Mouse (Mus musculus): ENCODE results near the gene Trnp1. TPM values are rescaled to one million over a fixed set of nuclear protein-coding genes. Genes with fewer than 3 reads are reported as not detected.

Trnp1 gene
- total and polyA plus RNA-seq, 2 experiments from 2014 or later = 14.3 to 25.7 TPM

DNA sequence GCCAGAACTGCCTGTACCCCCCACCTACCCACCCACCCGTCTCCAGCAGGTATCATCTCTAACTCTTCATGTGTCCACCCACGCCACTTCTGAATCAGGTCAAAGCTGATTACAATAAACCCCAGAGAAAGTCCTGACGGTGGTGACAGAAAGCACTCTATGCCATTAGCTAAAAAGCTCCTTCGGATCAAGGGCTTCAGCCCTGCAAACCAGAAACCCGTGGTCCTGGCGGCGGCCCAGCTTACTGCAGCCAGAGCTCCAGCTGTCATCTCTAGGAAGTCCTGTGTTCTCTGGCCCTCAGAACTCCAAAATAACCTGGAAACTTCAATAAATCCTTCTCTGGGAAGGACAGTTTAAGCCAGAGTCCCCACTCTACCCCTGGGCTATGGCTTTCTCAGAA, 2.6 kb downstream of the Trnp1 start:
- Histone ChIP-seq H3K27me3 (ENCODE audit: insufficient read depth, low read length) (peaks cover 26% of the 10 kb centered on the region), H3K27ac (ENCODE audit: low read depth, low read length) (no peak overlapping the region), H3K4me2 (ENCODE audit: low read depth) (peak overlapping the region; percentile 98; the same call in 1 of the 2 replicates), H3K9me3 (ENCODE audit: low read length) (no peaks in the 10 kb centered on the region), H3K4me3 (ENCODE audit: low read depth, low read length) (no peak overlapping the region), H3K9ac (no peak overlapping the region), H3K36me3 (ENCODE audit: insufficient read depth) (0 out of 2 replicates have a peak, but pooled peaks cover 5% of the 10 kb centered on the region), H3K4me1 (ENCODE audit: insufficient read depth) (0 out of 2 replicates have a peak, but pooled peaks cover 5% of the 10 kb centered on the region)
- TF ChIP-seq CTCF (IDR thresholded peaks at IDR 0.05; ENCODE audit: low read depth) = no peak
- WGBS = 30% methylated on average over 7 of the region's 7 CpGs
- ATAC-seq (no peak), DNase-seq (no peak)

- Histone ChIP-seq H3K27ac (ENCODE audit: low read depth, low read length) (no peak overlapping the region), H3K4me3 (ENCODE audit: low read depth, low read length) (no peak overlapping the region), H3K4me2 (ENCODE audit: low read depth) (no peak overlapping the region), H3K9me3 (ENCODE audit: low read length) (no peaks in the 10 kb centered on the region), H3K4me1 (ENCODE audit: insufficient read depth) (0 out of 2 replicates have a peak, but pooled peaks cover 5% of the 10 kb centered on the region), H3K27me3 (ENCODE audit: insufficient read depth, low read length) (peaks cover 26% of the 10 kb centered on the region), H3K9ac (no peak overlapping the region), H3K36me3 (ENCODE audit: insufficient read depth) (0 out of 2 replicates have a peak, but pooled peaks cover 6% of the 10 kb centered on the region)
- TF ChIP-seq CTCF (IDR thresholded peaks at IDR 0.05; ENCODE audit: low read depth) = no peak
- DNase-seq = no peak
- no peak for ATAC-seq
- WGBS = 62% methylated on average over 4 of the region's 4 CpGs
Measured at GRCm38 (mm10) chr4:133494867-133495266, 3.5 kb downstream of the Trnp1 start.

DNA sequence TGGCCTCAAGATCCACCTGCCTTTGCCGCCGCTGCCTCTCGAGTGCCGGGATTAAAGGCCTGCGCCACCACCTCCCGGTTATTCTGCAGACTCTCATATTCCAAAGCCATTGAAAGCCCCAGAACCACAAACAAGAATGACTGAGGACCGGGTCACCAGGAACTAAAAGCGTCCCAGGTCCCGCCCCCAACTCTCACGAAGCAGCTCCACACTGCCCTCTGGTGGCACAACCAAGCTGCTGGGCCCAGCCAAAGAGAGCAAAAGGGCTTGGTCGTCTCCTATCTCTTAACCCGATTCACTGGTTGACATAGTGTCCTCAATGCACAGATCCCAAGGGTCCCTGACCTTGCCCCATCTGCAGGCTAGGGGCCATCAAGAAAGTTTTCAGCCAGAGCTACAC, 3.9 kb downstream of the Trnp1 start:
- no peaks in the 10 kb centered on the region for H3K9me3 ChIP-seq (ENCODE audit: low read length)
- 0 out of 2 replicates have a peak, but pooled peaks cover 5% of the 10 kb centered on the region for H3K4me1 ChIP-seq (ENCODE audit: insufficient read depth)
- ATAC-seq = no peak
- peaks cover 23% of the 10 kb centered on the region for H3K27me3 ChIP-seq (ENCODE audit: insufficient read depth, low read length)
- H3K27ac ChIP-seq (ENCODE audit: low read depth, low read length) = no peak overlapping the region
- WGBS = 2% methylated on average over 12 of the region's 12 CpGs
- H3K9ac ChIP-seq = no peak overlapping the region
- peak; percentile 83 for DNase-seq
- H3K4me2 ChIP-seq (ENCODE audit: low read depth) = peak overlapping the region; percentile 52
- TF ChIP-seq CTCF (IDR thresholded peaks at IDR 0.05; ENCODE audit: low read depth) = peak; percentile 87
- peak overlapping the region; percentile 28 for H3K4me3 ChIP-seq (ENCODE audit: low read depth, low read length)
- 0 out of 2 replicates have a peak, but pooled peaks cover 6% of the 10 kb centered on the region for H3K36me3 ChIP-seq (ENCODE audit: insufficient read depth)

DNA sequence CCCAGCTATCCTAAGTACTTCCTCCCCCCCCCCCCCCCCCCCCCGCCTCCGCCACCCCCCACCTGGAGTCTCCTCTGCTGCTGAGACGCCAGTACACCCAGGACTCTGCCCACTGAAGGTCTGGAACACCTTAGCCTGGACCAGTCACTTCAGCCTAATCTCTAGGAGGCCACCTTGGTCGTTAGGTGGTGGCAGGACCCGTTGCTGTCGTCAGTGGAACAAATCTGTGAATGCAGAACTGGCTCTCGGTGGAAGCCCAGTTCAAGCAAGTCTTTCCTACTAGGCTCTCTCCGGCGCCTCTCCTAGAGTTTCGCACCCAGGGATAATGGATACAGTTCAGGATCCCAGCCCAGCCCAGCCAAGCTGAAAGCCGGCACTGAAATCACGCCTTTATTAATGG, 4.5 kb downstream of the Trnp1 start:
- ATAC-seq (no peak), DNase-seq (no peak)
- Histone ChIP-seq H3K27ac (ENCODE audit: low read depth, low read length) (no peak overlapping the region), H3K4me1 (ENCODE audit: insufficient read depth) (0 out of 2 replicates have a peak, but pooled peaks cover 5% of the 10 kb centered on the region), H3K9ac (no peak overlapping the region), H3K4me3 (ENCODE audit: low read depth, low read length) (peak overlapping the region; percentile 28; the same call in 1 of the 2 replicates), H3K27me3 (ENCODE audit: insufficient read depth, low read length) (peaks cover 18% of the 10 kb centered on the region), H3K9me3 (ENCODE audit: low read length) (no peaks in the 10 kb centered on the region), H3K36me3 (ENCODE audit: insufficient read depth) (0 out of 2 replicates have a peak, but pooled peaks cover 6% of the 10 kb centered on the region), H3K4me2 (ENCODE audit: low read depth) (peak overlapping the region; percentile 52)
- WGBS = 26% methylated on average over 11 of the region's 12 CpGs
- no peak for TF ChIP-seq CTCF (IDR thresholded peaks at IDR 0.05; ENCODE audit: low read depth)

DNA sequence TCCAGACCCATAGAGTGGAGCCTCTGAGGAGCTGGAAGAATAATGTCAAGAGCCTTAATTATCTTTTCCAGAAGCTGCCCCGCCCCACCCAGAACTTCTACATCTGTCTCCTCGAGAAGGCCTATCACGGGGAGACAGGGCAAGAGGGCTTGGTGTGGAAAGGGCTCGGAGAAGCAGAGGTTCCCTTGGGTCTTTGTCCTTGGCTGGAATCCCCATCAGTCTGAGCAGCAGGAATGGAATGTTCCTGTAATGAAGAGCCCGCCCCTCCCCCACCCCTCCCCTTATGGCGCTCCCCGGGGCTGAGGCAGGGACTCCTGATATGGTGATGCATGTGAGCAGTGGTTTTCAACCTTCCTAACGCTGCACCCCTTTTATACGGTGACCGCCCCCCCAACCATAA, 6.5 kb downstream of the Trnp1 start:
- Histone ChIP-seq H3K4me2 (ENCODE audit: low read depth) (no peak overlapping the region), H3K9me3 (ENCODE audit: low read length) (no peaks in the 10 kb centered on the region), H3K27ac (ENCODE audit: low read depth, low read length) (no peak overlapping the region), H3K9ac (no peak overlapping the region), H3K4me1 (ENCODE audit: insufficient read depth) (0 out of 2 replicates have a peak, but pooled peaks cover under 1% of the 10 kb centered on the region), H3K4me3 (ENCODE audit: low read depth, low read length) (no peak overlapping the region), H3K27me3 (ENCODE audit: insufficient read depth, low read length) (peaks cover 12% of the 10 kb centered on the region; the same call in 1 of the 2 replicates), H3K36me3 (ENCODE audit: insufficient read depth) (0 out of 2 replicates have a peak, but pooled peaks cover 6% of the 10 kb centered on the region)
- DNase-seq = no peak
- WGBS = 46% methylated on average over 10 of the region's 10 CpGs
- no peak for TF ChIP-seq CTCF (IDR thresholded peaks at IDR 0.05; ENCODE audit: low read depth)
- no peak for ATAC-seq

GRCm38 (mm10) chr4:133489489-133490245, 8.7 kb downstream of the Trnp1 start:
- WGBS = 53% methylated on average over 4 of the region's 4 CpGs
- no peaks in the 10 kb centered on the region for H3K27me3 ChIP-seq (ENCODE audit: insufficient read depth, low read length)
- DNase-seq (no peak), ATAC-seq (no peak)
- no peak overlapping the region for H3K9ac ChIP-seq
- no peak overlapping the region for H3K4me3 ChIP-seq (ENCODE audit: low read depth, low read length)
- 0 out of 2 replicates have a peak, but pooled peaks cover 6% of the 10 kb centered on the region for H3K36me3 ChIP-seq (ENCODE audit: insufficient read depth)
- no peak overlapping the region for H3K4me2 ChIP-seq (ENCODE audit: low read depth)
- no peaks in the 10 kb centered on the region for H3K4me1 ChIP-seq (ENCODE audit: insufficient read depth)
- H3K27ac ChIP-seq (ENCODE audit: low read depth, low read length) = no peak overlapping the region
- TF ChIP-seq CTCF (IDR thresholded peaks at IDR 0.05; ENCODE audit: low read depth) = no peak
- no peaks in the 10 kb centered on the region for H3K9me3 ChIP-seq (ENCODE audit: low read length)

Measured in forebrain, postnatal 0 days (tissue).